ENCODE assay signal across 8 mouse cellular contexts in the genomic region with DNA sequence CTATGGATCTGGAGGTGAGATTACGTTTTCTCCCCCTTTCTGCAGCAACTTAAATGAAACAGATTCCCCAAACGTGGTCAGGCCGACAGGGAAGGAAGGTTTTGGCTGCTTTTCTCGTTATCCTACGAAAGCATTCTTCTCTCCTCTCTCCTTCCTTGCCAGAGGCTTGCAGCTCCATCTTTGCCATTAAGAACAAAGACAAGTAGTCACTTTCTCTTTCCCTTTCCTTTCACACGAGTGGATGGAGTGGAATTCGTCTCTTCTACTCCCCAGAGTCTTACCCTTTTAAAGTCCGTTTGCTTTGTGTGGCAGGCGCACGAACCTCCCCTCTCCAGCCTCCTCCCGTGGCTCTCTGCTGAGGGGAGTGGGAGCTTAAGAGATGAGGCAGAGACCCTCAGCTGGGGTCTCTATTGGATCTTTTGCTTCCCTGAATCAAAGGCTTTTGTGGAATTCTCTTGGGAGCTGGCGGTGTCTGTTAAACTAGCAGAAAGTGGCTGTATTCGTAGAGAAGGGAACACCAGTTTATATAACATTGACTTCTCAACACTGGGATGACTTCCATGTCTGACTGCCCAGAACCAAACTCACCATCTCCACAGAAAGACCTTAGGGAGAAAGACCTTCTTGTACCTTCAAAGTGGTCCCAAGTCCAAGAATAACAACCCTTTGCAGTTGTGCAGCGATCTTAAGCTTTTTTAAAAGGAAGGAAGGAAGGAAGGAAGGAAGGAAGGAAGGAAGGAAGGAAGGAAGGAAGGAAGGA. TPM values are rescaled to one million over a fixed set of nuclear protein-coding genes. Genes with fewer than 3 reads are reported as not detected.
A peak's percentile ranks its signal among the peaks of the same experiment; 100 is the strongest.
DNase-seq lines count a peak whose midpoint lies in the region; ATAC-seq and TF ChIP-seq lines count a peak whose summit lies in the region.

No protein-coding gene starts in this region.

- peaks cover 24% of the 10 kb centered on the region for H3K4me1 ChIP-seq in cerebellum, adult 2 months (ENCODE audit: control insufficient read depth, insufficient read depth, low read length)
- H3K4me1 ChIP-seq in hindbrain, postnatal 0 days (ENCODE audit: insufficient read depth, low read length) = 0 out of 2 replicates have a peak, but pooled peaks cover 8% of the 10 kb centered on the region

- H3K36me3 ChIP-seq in hindbrain, postnatal 0 days (ENCODE audit: insufficient read depth, low read length) = peaks cover 12% of the 10 kb centered on the region

- H3K4me2 ChIP-seq in hindbrain, postnatal 0 days (ENCODE audit: low read depth, low read length) = peak overlapping the region; percentile 98

- H3K4me3 ChIP-seq in cerebellum, adult 2 months (replicated peaks; ENCODE audit: insufficient read depth, low read depth, low read length) = peak overlapping the region; percentile 96
- H3K4me3 ChIP-seq in hindbrain, postnatal 0 days (ENCODE audit: low read length) = peak overlapping the region; percentile 63

- ATAC-seq in hindbrain, postnatal 0 days = no peak
- ATAC-seq in monocyte, adult 5-6 weeks (replicated peaks; ENCODE audit: insufficient number of reproducible peaks, low FRiP score, low TSS enrichment, poor library complexity, severe bottlenecking) = no peak

- no peak for TF ChIP-seq CTCF in cerebellum, adult 2 months (IDR thresholded peaks at IDR 0.05; ENCODE audit: borderline replicate concordance, insufficient read depth, low read depth, low read length)
- no peak for TF ChIP-seq CTCF in hindbrain, postnatal 0 days (IDR thresholded peaks at IDR 0.05; ENCODE audit: low read depth)

- no peaks in the 10 kb centered on the region for H3K27me3 ChIP-seq in cerebellum, adult 2 months (ENCODE audit: control insufficient read depth, insufficient read depth, low read length)
- no peaks in the 10 kb centered on the region for H3K27me3 ChIP-seq in hindbrain, postnatal 0 days (ENCODE audit: insufficient read depth, low read length)

- TF ChIP-seq POLR2A in cerebellum, adult 2 months (IDR thresholded peaks at IDR 0.05; ENCODE audit: borderline replicate concordance, insufficient read depth, low read length) = no peak

- H3K9ac ChIP-seq in hindbrain, postnatal 0 days (replicated peaks; ENCODE audit: low read length) = peak overlapping the region; percentile 82

- DNase-seq in cerebellum, adult 2 months = peak in 1 of 2 experiments; percentile 60
- DNase-seq in cerebellum, postnatal 4 days (ENCODE audit: low spot score in 2 of 2) = no peak
- peak; percentile 54 for DNase-seq in thymus, postnatal 4 days
- DNase-seq in thymus, postnatal 36 days = no peak
- peak; percentile 50 for DNase-seq in hindbrain, postnatal 0 days (ENCODE audit: low spot score)
- DNase-seq in naive thymus-derived CD4-positive, alpha-beta T cell, adult 2 months (ENCODE audit: low read depth) = peak; percentile 64
- DNase-seq in layer of hippocampus, adult 9-10 months (ENCODE audit: low spot score) = no peak

- no peaks in the 10 kb centered on the region for H3K9me3 ChIP-seq in hindbrain, postnatal 0 days (ENCODE audit: low read length)

- WGBS in cerebellum, adult 2 months = 1% methylated on average over 14 of the region's 14 CpGs
- under 1% methylated on average over 14 of the region's 14 CpGs for WGBS in hindbrain, postnatal 0 days

- H3K27ac ChIP-seq in cerebellum, adult 2 months (ENCODE audit: insufficient read depth, low read length) = peak overlapping the region; percentile 97
- H3K27ac ChIP-seq in hindbrain, postnatal 0 days = peak overlapping the region; percentile 92

RNA-seq across cellular contexts. Expression of gene Pik3ip1, which starts 1.0 kb away (rescaled TPM):
- polyA plus RNA-seq in cerebellum, adult 2 months (2012; rRNA removed) = 68.2 and 76.1 TPM in 2 replicates
- total RNA-seq in hindbrain, postnatal 0 days (2014; rRNA removed) = 34.3 and 40.9 TPM in 2 replicates
- polyA plus RNA-seq in hindbrain, postnatal 0 days (2015; fragmentation: Nextera tagmentation; extraction: Ambion mirVana) = 41.6 and 45.4 TPM in 2 replicates
- total RNA-seq in monocyte, adult 5-6 weeks (2017) = 17.3 to 18.3 TPM (median 18.0 TPM) in 3 replicates

RNA-seq across cellular contexts. Expression of gene Patz1, which starts 42.5 kb away (rescaled TPM):
- 41.0 and 44.1 TPM in 2 replicates for polyA plus RNA-seq in cerebellum, adult 2 months (2012; rRNA removed)
- total RNA-seq in hindbrain, postnatal 0 days (2014; rRNA removed) = 89.6 and 97.1 TPM in 2 replicates
- 38.8 and 40.4 TPM in 2 replicates for polyA plus RNA-seq in hindbrain, postnatal 0 days (2015; fragmentation: Nextera tagmentation; extraction: Ambion mirVana)
- 14.9 to 26.0 TPM (median 20.6 TPM) in 3 replicates for total RNA-seq in monocyte, adult 5-6 weeks (2017)

Comparison
In these comparisons a context has a peak if more than half of its experiments do, and no peak if none do; other contexts are left out.
1. DNase-seq: peak in thymus, postnatal 4 days (single experiment), hindbrain, postnatal 0 days (single experiment) and naive thymus-derived CD4-positive, alpha-beta T cell, adult 2 months (single experiment); none in cerebellum, postnatal 4 days (0 of 2), thymus, postnatal 36 days (0 of 2) and layer of hippocampus, adult 9-10 months (single experiment).